Mouse (Mus musculus) embryonic facial prominence, embryonic 10.5 days (tissue): Measurements from ENCODE around the gene Cfap157. TPM values are rescaled to one million over a fixed set of nuclear protein-coding genes. Genes with fewer than 3 reads are reported as not detected.

Experiments
- polyA plus RNA-seq: library from polyadenylated mRNA; unstranded; fragments of >200 nt; fragmentation: Nextera tagmentation; extraction: Ambion mirVana; gene quantifications from 2 replicates; pipeline ENCODE4 v1.2.1, GENCODE M21; 2016

Cfap157 gene
- polyA plus RNA-seq, 1 experiment from 2014 or later = 0.60 TPM

Other genes starting within 250 kb of the Cfap157 start
- gene Fam102a, start 249.1 kb downstream of the Cfap157 start, polyA plus RNA-seq = 11.8 and 12.3 TPM in 2 replicates
- gene Dpm2, start 213.6 kb downstream of the Cfap157 start, polyA plus RNA-seq = 109 and 111 TPM in 2 replicates
- 2.0 and 2.1 TPM in 2 replicates for gene Pip5kl1, start 209.6 kb downstream of the Cfap157 start, polyA plus RNA-seq
- 0.11 TPM in 2 replicates for gene 9430097D07Rik, start 208.7 kb downstream of the Cfap157 start, polyA plus RNA-seq
- 25.1 and 26.4 TPM in 2 replicates for gene St6galnac4, start 197.3 kb downstream of the Cfap157 start, polyA plus RNA-seq
- 17.1 and 17.3 TPM in 2 replicates for gene St6galnac6, start 184.7 kb downstream of the Cfap157 start, polyA plus RNA-seq
- 20.5 and 24.7 TPM in 2 replicates for gene Ak1, start 162.7 kb downstream of the Cfap157 start, polyA plus RNA-seq
- gene Eng, start 137.8 kb downstream of the Cfap157 start, polyA plus RNA-seq = 23.7 and 25.5 TPM in 2 replicates
- 33.5 and 35.5 TPM in 2 replicates for gene Fpgs, start 80.3 kb downstream of the Cfap157 start, polyA plus RNA-seq
- gene Cdk9, start 71.4 kb downstream of the Cfap157 start, polyA plus RNA-seq = 130 and 135 TPM in 2 replicates
- gene Sh2d3c, start 63.4 kb downstream of the Cfap157 start, polyA plus RNA-seq = 27.1 and 27.5 TPM in 2 replicates
- gene 6330409D20Rik, start 43.4 kb downstream of the Cfap157 start, polyA plus RNA-seq = 0.52 and 0.57 TPM in 2 replicates
- gene Tor2a, start 27.2 kb downstream of the Cfap157 start, polyA plus RNA-seq = 48.9 and 53.5 TPM in 2 replicates
- 0.31 and 0.34 TPM in 2 replicates for gene Ttc16, start 8.8 kb downstream of the Cfap157 start, polyA plus RNA-seq
- gene Ptrh1, start 8.6 kb downstream of the Cfap157 start, polyA plus RNA-seq = 5.3 and 6.4 TPM in 2 replicates
- 24.4 and 25.1 TPM in 2 replicates for gene Stxbp1, start 62.8 kb upstream of the Cfap157 start, polyA plus RNA-seq
- gene Fam129b, start 91.7 kb upstream of the Cfap157 start, polyA plus RNA-seq = 43.9 and 46.4 TPM in 2 replicates
- 196 and 200 TPM in 2 replicates for gene Rpl12, start 177.1 kb upstream of the Cfap157 start, polyA plus RNA-seq
- gene Lrsam1, start 177.2 kb upstream of the Cfap157 start, polyA plus RNA-seq = 7.8 and 8.9 TPM in 2 replicates
- 19.7 and 21.5 TPM in 2 replicates for gene Slc2a8, start 197.7 kb upstream of the Cfap157 start, polyA plus RNA-seq